Mouse (Mus musculus): ENCODE data around the gene Cldn10.

GRCm38 (mm10) chr14:118850696-118851035 lies 63.0 kb downstream of the Cldn10 start:
- TF ChIP-seq CTCF (IDR thresholded peaks at IDR 0.05; ENCODE audit: low read depth, low read length) (no peak), POLR2A (IDR thresholded peaks at IDR 0.05; ENCODE audit: extremely low read depth, insufficient read depth, low read length) (no peak)

Data from liver, adult 2 months (tissue).